8 mouse cellular contexts compared by ENCODE assay signal in the genomic region with DNA sequence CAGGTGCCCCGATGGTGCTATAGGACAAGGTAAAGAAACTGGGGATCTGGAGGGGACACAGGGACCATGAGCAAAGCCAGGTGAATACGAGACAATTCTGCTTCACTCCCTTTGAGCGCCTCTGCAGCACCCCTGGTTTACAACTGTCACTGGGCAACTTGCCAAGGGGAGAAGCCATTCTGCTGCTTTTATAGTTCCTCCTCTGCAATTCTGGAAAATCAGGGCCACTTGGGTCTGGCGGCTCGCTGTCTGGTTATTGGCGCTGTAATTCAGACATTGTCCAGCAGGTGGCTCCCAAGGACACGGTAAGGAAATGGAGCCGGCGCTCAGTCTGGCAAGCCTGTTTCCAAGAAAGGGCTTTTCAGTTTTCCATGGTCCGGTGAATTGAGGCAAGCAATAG. TPM values are rescaled to one million over a fixed set of nuclear protein-coding genes. Genes with fewer than 3 reads are reported as not detected.
DNase-seq lines count a peak whose midpoint lies in the region; ATAC-seq and TF ChIP-seq lines count a peak whose summit lies in the region.

No protein-coding gene starts in this region.

- no peaks in the 10 kb centered on the region for H3K9me3 ChIP-seq in hindbrain, embryonic 10.5 days
- no peaks in the 10 kb centered on the region for H3K9me3 ChIP-seq in hindbrain, embryonic 13.5 days
- no peaks in the 10 kb centered on the region for H3K9me3 ChIP-seq in limb, embryonic 11.5 days (ENCODE audit: control insufficient read depth, low read length)

- WGBS in hindbrain, embryonic 10.5 days, result 13% methylated on average over 10 of the region's 10 CpGs
- 12% methylated on average over 10 of the region's 10 CpGs for WGBS in hindbrain, embryonic 13.5 days
- 9% methylated on average over 10 of the region's 10 CpGs for WGBS in kidney, adult 2 months
- 12% methylated on average over 10 of the region's 10 CpGs for WGBS in limb, embryonic 11.5 days

- no peak for ATAC-seq in hindbrain, embryonic 13.5 days (ENCODE audit: low FRiP score)
- ATAC-seq in limb, embryonic 11.5 days (ENCODE audit: insufficient number of reproducible peaks, low FRiP score, low TSS enrichment, low read depth), result no peak
- ATAC-seq in neutrophil, adult 5-6 weeks (ENCODE audit: extremely low read depth, insufficient number of reproducible peaks, low FRiP score, poor library complexity, severe bottlenecking), result peak; percentile 78

- no peak overlapping the region for H3K4me2 ChIP-seq in hindbrain, embryonic 13.5 days
- no peak overlapping the region for H3K4me2 ChIP-seq in limb, embryonic 11.5 days (ENCODE audit: low read depth, severe bottlenecking)

- H3K4me3 ChIP-seq in hindbrain, embryonic 10.5 days, result no peak overlapping the region
- H3K4me3 ChIP-seq in hindbrain, embryonic 13.5 days, result no peak overlapping the region
- no peak overlapping the region for H3K4me3 ChIP-seq in kidney, adult 2 months (ENCODE audit: insufficient read depth, low read depth, low read length)
- no peak overlapping the region for H3K4me3 ChIP-seq in limb, embryonic 11.5 days (ENCODE audit: low read depth, low read length)

- H3K27ac ChIP-seq in hindbrain, embryonic 10.5 days, result no peak overlapping the region
- no peak overlapping the region for H3K27ac ChIP-seq in hindbrain, embryonic 13.5 days
- no peak overlapping the region for H3K27ac ChIP-seq in kidney, adult 2 months (ENCODE audit: insufficient read depth, low read depth, low read length)
- no peak overlapping the region for H3K27ac ChIP-seq in limb, embryonic 11.5 days (replicated peaks; ENCODE audit: low read depth, low read length)

- TF ChIP-seq POLR2A in kidney, adult 2 months (IDR thresholded peaks at IDR 0.05; ENCODE audit: low read depth, low read length), result no peak

- peak; percentile 96 for TF ChIP-seq CTCF in kidney, adult 2 months (conservative IDR thresholded peaks at IDR 0.05; ENCODE audit: insufficient read depth, insufficient read length, low read depth, low read length)

- H3K4me1 ChIP-seq in hindbrain, embryonic 10.5 days (replicated peaks), result peaks cover 28% of the 10 kb centered on the region
- H3K4me1 ChIP-seq in hindbrain, embryonic 13.5 days (replicated peaks), result peaks cover 32% of the 10 kb centered on the region
- no peaks in the 10 kb centered on the region for H3K4me1 ChIP-seq in kidney, adult 2 months (ENCODE audit: control insufficient read depth, insufficient read depth, low read length)
- peaks cover 16% of the 10 kb centered on the region; the same call in 1 of the 2 replicates for H3K4me1 ChIP-seq in limb, embryonic 11.5 days (ENCODE audit: control insufficient read depth, insufficient read depth, low read length)

- DNase-seq in hindbrain, embryonic 10.5 days (ENCODE audit: low spot score), result peak; percentile 86
- DNase-seq in c-Kit-positive CD71-positive TER-119-positive erythroid progenitor cells, embryonic 14.5 days (ENCODE audit: low spot score), result peak; percentile 66
- DNase-seq in frontal cortex, postnatal 36 days (ENCODE audit: low spot score in 2 of 2), result peak; percentile 89 to 91
- peak; percentile 87 for DNase-seq in kidney, adult 2 months
- DNase-seq in limb, embryonic 11.5 days (ENCODE audit: low spot score), result peak; percentile 96
- DNase-seq in testis, postnatal 10 days (ENCODE audit: low spot score), result peak; percentile 97

- no peak overlapping the region for H3K9ac ChIP-seq in hindbrain, embryonic 13.5 days
- H3K9ac ChIP-seq in limb, embryonic 11.5 days (ENCODE audit: low read length), result no peak overlapping the region

- H3K27me3 ChIP-seq in hindbrain, embryonic 10.5 days (ENCODE audit: insufficient read depth, poor library complexity, severe bottlenecking), result peaks cover 82% of the 10 kb centered on the region
- H3K27me3 ChIP-seq in hindbrain, embryonic 13.5 days, result peaks cover 69% of the 10 kb centered on the region
- no peaks in the 10 kb centered on the region for H3K27me3 ChIP-seq in kidney, adult 2 months (replicated peaks; ENCODE audit: control insufficient read depth, insufficient read depth, low read length)
- H3K27me3 ChIP-seq in limb, embryonic 11.5 days (ENCODE audit: control insufficient read depth, insufficient read depth, low read length), result peaks cover 44% of the 10 kb centered on the region

- H3K36me3 ChIP-seq in hindbrain, embryonic 10.5 days, result no peaks in the 10 kb centered on the region
- H3K36me3 ChIP-seq in hindbrain, embryonic 13.5 days, result no peaks in the 10 kb centered on the region
- H3K36me3 ChIP-seq in kidney, adult 2 months (ENCODE audit: control insufficient read depth, insufficient read depth, low read length), result no peaks in the 10 kb centered on the region
- H3K36me3 ChIP-seq in limb, embryonic 11.5 days (ENCODE audit: control insufficient read depth, insufficient read depth, low read length), result no peaks in the 10 kb centered on the region

RNA-seq across cellular contexts. Expression of gene H6pd, which starts 26.5 kb away (rescaled TPM):
- polyA plus RNA-seq in hindbrain, embryonic 10.5 days (2016; fragmentation: Nextera tagmentation; extraction: Ambion mirVana), result 4.8 and 5.6 TPM in 2 replicates
- 2.4 and 2.7 TPM in 2 replicates for polyA plus RNA-seq in hindbrain, embryonic 13.5 days (2015; fragmentation: Nextera tagmentation; extraction: Ambion mirVana)
- polyA plus RNA-seq in kidney, adult 2 months (2012; rRNA removed), result 137 and 161 TPM in 2 replicates
- 3.5 and 3.9 TPM in 2 replicates for polyA plus RNA-seq in limb, embryonic 11.5 days (2014; fragmentation: Nextera tagmentation; extraction: Ambion mirVana)
- total RNA-seq in neutrophil, adult 5-6 weeks (2017), result 18.6 and 20.5 TPM in 2 replicates

RNA-seq across cellular contexts. Expression of gene Gpr157, which starts 51.9 kb away (rescaled TPM):
- polyA plus RNA-seq in hindbrain, embryonic 10.5 days (2016; fragmentation: Nextera tagmentation; extraction: Ambion mirVana), result 0.59 and 0.81 TPM in 2 replicates
- 0.29 and 0.43 TPM in 2 replicates for polyA plus RNA-seq in hindbrain, embryonic 13.5 days (2015; fragmentation: Nextera tagmentation; extraction: Ambion mirVana)
- polyA plus RNA-seq in kidney, adult 2 months (2012; rRNA removed), result 0.76 and 1.2 TPM in 2 replicates
- 0.29 and 0.47 TPM in 2 replicates for polyA plus RNA-seq in limb, embryonic 11.5 days (2014; fragmentation: Nextera tagmentation; extraction: Ambion mirVana)
- total RNA-seq in neutrophil, adult 5-6 weeks (2017), result 0.47 and 0.61 TPM in 2 replicates

Comparison
In these comparisons a context has a peak if more than half of its experiments do, and no peak if none do; other contexts are left out.
1. RNA of gene H6pd, which starts 26.5 kb away (polyA plus RNA-seq): 137 to 161 TPM in kidney, adult 2 months; 4.8 to 5.6 TPM in hindbrain, embryonic 10.5 days, 3.5 to 3.9 TPM in limb, embryonic 11.5 days and 2.4 to 2.7 TPM in hindbrain, embryonic 13.5 days; every median in the first group is over 10 times any median in the second.
2. Peak in every context shown above with its lines, with median percentiles within 50 percentile points of each other: DNase-seq.